Mouse (Mus musculus): ENCODE results near the gene Procr.
"Not testable (repeated sequence)": the region's sequence is repeated elsewhere in the genome, so short reads cannot be mapped to it uniquely, and the experiment has no call there.

Procr gene

DNA sequence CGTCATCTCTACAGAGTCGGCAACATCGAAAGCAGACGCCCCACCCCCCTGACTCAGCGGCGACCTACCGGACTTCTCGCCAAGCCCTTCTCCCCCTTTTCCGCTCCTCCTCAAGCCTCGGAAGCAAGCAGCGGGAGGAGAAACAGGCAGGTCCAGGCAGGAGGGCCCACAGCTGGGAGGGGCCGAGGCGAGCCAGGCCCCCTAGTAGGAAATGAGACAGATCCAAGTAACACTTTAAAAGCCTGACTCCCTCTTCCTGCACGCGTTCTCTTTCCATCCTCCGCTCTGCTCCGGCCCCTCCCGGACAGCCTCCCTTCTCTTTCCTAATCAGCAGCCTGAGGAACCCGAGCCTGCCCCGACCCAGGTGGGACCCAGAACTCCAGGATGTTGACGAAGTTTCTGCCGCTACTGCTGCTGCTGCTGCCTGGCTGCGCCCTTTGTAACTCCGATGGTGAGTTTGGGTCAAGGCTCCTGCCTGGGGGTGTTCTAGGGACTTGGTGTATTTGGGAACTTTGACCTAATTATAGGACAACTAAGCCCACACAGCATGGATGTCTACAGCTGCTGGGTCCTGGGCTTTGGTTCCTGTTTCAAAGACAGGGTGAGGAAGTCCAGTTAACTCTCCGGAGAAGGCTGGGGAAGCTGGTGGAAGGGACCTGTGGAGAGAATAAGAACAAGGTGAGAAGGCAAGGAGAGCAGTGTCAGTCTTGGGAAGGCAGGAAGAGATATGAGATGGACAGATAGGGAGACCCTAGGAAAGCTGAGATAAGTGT, at the start of gene Procr:
Gene Procr, plus strand, starts transcription at position 104 of the 773 bp plus-strand sequence.
- DNase-seq: peak; percentile 63 to 79

DNA sequence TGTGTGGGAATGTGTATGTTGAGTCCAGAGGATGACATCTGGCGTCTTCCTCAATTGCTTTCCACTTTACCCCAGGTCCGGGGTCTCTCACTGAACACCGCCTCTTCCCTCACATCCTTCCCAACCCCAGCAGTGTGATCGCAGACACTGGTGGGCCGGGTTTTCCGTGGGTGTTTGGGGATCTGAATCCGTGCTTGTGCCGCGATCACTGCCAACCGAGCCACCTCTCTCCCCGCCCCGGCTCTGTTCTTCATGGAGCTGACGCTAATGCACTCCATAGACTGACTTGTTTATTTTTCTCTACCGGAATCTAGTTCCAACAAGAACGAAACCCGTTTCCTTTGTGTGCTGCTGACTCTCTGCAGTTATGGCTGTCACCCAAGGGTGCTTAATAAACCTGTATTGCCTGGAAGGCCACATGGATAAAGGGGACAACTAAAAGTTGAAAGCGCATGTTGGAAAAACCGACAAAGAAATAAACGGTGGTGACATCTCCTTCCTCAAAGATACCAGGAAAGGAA, 49.5 kb upstream of the Procr start:
- no peak for DNase-seq

DNA sequence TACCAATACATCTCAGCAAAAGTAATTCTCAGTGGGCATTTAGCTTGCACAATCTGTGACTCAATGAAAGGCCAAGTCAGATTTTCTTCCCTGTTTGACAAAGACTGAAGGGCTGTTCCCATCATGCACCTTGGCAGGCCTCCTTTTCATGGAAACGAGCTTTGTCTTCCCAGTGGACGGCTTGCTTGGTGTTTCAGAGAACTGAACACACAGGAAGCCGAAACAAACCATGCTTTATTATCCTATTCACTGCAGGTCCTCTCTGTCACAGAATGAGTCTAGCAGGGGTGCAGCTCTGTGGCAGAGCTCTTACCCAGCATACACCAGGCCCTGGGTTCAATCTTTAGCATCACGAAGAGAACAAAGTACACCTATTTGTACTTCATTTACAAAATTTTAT, 47.3 kb upstream of the Procr start:
- no peak for DNase-seq

DNA sequence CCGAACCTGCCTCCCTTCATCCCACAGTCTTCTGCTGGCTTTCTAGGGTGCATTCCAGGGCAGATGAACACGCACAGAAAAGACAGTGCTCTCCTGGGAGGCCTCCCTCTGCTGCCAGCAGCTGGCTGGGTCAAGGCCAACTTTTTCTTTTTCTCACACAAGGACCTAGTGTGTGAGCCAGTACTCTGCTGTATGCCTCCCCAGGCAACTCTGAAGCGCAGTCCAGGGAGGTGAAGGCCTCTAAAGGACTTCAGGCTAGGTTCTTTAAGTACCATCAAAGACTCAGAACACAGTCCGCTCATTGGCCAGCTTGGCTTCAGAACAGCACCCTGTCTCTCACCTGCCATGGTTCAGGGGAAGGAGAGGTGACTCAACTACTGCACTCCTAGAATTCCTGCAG, 43.7 kb upstream of the Procr start:
- no peak for DNase-seq

DNA sequence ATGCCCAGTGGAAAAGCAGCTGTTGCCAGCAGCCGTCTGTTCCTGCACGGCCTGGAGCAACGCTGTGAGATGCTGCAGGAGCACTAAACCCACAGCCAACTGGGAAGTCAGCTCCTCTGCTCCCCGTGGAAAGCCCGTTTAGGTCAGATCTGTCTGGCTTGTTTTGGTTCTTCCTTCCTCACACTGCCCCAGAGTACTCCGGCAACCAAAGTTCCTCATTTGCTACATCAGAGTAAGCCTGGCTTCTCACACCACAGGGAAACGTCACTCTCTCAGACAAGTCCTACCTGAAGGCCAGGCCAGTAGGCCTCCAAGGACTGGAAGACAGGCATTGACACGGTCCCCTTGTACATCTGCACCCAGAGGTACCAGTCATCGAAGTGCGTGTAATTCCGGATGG, 40.4 kb upstream of the Procr start:
- DNase-seq: no peak

DNA sequence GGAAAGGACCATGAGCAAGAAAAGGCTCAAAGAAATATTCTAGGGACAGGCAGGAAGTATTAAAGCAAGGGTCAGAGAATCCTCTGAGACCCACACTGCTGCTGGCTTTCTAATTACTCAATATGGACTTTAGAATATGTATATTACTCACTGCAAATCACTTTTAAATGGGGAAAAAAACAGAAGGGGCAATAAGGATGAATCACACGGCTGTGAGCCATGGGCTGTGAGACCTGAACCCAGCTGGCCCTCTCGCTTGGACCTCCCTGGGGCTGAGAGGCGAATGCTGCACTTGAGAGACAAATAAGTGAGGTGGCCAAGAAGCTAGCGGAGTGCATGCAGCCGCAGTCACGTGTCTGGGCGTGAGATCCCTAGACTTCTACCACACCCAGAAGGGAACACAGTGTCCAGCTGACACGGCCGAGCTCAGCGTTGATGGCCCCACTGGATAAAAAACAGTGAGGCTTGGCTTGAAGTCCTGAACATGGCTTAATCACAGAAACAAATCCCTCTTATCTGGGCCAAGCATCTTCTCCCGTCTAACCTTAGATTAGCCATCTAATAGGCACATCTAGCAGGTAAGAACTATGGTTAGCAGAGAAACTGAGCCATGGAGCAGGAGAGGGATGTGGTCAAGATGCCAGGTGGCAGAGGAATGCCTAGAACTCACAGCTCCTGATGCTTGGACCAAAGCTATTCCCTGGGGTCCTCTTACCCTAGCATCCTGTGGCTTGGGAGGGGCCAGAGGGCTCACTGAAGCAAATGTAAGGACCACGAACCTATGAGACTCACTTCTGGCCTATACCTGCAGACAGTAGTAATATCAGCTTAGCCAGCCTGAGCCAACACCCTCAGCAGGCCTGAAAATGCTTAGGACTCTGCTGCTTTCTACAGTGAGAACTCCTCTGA, 33.6 kb upstream of the Procr start:
- DNase-seq: no peak

DNA sequence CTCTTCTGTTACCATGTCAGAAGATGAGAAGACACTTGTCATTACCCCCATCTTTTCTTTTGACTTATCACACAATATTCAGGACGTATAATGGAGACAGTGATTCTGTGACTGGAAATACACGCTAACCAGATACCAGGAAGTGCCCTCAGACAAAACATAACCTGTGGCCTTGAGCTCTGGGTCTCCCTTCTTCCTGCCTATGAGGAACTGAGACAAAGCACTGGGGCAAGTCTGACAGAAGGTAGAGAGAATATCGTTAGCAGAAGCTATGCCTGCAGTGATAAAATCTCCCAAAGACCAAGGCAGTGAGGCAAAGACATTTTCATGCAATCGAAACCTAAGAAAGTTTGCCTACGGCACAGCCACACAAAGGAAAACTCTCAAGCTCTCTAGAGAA, 30.3 kb upstream of the Procr start:
- no peak for DNase-seq

DNA sequence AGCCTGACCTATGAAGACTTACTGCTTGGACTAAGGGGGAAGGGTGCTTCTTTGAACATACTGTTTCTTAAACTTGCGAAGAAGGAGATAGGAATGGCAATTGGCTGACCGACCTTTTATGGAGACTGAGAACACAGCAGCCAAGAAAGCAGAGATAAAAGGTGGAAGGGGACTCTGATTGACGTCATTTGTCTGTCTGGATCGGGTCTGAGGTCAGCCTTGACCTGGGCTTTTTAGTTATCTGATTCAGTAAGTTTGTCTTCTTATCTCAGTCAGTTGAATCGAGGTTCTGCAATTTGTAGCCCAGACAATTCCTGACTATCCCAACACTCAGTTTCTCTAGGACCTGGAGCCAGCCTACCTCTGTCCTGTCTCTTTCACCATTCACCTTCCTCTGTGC, 26.9 kb upstream of the Procr start:
- DNase-seq: no peak

DNA sequence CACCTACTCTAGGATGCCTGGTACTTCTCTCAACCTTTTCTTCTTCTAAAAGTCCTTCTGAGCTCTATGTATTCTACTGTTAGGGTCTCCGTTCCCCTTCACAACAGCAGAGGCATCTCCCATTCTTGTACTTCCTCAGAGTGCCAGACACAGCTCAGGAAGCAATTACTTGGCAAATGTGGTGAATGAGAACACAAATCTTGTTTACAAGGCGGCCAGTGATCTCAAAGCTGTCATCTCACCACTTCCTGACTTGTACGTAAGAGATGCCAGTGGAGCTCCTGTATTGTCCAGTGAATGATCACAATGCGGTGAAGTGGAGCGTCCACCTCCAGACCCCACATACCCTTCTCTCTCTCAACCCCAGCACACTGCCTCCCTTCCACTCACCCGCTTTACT, 26.4 kb upstream of the Procr start:
- DNase-seq: no peak

DNA sequence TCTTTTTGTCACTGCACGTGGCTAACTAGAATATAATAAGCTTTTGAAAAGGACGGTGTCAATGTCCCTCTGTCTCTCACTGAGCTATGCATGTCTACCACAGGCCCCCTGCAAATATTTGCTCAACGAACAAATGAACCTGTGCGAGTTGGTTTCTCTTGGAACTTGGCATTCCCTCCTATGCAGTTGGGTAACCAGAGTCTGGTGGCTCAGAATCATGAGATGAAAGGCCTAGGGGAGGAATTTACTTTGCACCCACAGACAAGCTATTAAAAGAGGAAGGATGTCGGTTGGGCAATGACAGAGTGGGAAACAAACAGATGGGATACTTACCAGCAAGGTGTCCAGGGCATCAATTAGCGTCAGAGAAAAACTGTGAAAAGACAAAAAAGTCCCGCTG, 24.6 kb upstream of the Procr start:
- DNase-seq: no peak

DNA sequence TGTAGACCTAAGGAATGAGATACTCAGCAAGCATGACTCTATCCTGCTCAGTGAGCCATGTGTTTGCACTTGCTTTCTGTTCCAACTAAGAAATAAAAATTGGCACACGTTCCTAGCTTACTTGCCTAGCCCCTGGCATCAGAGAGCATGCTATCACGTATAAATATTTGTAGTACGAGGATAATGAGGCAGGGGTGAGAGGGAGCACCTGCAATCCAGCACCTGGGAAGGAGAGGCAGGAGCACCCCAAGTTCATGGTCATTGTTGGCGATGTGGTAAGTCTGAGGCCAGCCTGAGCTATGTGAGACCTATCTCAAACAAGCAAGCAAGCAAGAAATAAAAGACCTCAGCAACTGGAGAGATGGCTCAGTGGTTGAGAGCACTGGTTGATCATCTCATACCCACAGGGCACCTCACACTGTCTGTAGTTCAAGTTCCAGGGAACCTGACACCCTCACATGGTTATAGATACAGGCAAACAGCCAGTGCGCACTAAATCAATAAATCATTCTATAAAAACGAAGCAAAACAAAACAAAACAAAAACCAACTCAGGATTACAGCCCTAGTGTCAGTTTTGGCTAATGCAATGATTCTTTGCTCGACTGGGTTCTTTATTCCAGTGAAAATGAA, 23.0 kb upstream of the Procr start:
- DNase-seq: no peak

DNA sequence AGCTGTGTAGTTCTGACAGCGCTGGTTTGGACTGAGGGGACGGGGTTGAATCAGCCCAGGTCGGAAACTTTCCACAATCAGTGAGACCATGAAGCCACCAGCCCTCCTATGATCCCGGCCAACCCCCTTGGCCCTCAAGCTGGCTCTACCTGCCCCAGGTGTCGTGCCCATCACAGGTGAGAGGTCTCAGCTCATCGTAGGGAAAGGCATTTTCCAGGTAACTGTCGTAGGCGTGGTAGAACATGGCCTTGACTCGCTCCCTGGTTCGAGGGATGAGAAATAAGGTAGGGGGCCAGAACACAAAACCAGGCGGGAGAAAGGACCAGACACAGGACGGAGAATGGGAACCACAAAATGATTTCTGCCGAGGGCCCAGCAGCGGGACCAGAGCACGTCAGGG, 22.2 kb upstream of the Procr start:
- DNase-seq: no peak

DNA sequence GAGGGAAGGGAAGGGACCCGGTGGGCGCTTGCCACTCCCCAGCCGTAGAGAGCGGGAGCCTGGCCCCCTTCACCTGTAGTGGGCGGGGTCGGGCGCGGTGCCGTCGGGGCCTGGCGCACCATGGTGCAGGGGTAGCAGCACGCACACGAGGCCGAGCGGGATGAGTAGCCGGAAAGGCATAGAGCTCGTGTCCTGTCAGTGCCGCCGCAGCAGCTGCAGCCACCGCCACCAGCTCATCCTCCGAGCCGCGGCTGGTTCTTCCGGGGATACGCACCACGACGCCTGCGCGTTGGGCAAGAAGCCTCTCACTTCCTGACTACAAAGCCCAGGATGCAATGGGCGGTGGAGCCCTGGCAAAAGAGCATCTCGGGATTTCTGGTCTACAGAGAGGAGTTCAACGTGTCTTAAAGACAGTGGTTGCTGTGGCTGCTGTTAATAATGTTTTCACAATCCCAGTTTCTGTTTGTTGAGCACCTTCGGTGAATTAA, 21.7 kb upstream of the Procr start, which contains the start of gene Edem2:
Gene Edem2, minus strand, starts transcription at position 318 of the 488 bp plus-strand sequence.
- DNase-seq: peak; percentile 92 to 94

DNA sequence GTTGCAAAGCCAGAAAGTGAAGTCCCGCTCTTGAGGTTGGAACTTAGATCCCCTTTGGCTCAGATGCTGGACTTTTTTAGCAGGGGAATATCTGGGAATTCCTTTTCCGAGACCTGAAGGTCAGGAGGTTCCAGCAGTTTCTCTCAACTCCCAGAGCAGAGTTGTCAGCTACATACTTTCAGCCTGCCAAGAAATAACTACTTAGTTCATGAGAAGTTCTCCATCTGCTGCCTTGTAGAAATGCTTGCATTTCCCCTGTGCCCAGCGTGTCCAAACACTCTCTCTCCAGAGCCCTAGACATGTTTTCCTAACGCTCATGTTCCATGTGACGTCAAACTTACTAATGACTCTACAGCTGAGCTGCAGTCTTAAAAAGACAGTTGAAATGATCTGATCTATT, 15.8 kb upstream of the Procr start:
- DNase-seq: no peak

DNA sequence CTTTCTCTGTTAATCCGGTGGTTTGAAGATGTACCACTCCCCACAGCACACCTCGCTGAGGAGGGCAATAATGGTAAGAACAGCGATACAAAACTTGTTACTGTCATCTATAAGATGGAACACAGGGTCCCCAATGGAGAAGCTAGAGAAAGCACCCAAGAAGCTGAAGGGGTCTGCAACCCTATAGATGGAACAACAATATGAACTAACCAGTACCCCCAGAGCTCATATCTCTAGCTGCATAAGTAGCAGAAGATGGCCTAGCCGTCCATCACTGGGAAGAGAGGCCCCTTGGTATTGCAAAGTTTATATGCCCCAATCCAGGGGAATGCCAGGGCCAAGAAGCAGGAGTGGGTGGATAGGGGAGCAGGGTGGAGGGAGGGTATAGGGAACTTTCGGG, 15.2 kb upstream of the Procr start, which contains the start of gene Gm17581:
Gene Gm17581, minus strand, starts transcription at position 101 of the 400 bp plus-strand sequence.
- not testable (repeated sequence) for DNase-seq

DNA sequence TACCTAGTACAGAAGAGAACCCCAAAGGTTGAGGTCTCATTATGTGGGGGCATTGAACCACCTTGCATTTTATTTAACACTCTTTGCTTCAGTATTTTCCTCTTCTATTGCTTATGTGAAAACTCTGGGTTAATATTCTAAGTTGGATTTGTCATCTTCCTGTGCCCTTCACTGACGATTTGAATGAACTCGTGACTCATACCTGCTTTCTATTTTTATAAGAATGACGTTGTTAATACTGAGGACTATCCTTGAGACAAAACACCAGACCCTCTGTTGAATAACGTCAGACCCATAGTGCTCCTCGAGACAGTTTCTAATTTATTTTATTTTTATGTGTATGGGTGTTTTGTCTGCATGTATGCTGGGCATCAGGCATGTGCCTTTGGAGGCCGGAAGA, 14.0 kb upstream of the Procr start:
- DNase-seq: no peak

DNA sequence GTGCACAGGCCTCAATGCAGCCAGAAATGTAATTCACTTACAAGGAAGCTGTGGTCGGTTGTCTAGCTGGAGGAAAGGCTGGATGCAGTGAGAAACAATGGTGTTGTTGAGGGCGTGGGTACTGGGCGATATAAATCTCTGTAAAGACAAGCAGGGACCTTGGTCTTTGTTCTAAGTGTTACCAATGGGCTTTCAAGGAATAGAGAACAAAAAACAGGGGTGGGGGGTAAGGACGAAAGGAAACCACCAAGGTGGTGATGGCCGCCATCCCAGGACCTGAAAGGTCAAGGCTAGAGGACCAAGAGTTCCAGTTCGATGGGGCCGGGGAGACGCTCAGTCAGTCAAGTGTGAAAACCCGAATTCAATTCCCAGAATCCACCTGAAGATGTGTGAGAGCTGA, 13.1 kb upstream of the Procr start:
- DNase-seq: no peak

DNA sequence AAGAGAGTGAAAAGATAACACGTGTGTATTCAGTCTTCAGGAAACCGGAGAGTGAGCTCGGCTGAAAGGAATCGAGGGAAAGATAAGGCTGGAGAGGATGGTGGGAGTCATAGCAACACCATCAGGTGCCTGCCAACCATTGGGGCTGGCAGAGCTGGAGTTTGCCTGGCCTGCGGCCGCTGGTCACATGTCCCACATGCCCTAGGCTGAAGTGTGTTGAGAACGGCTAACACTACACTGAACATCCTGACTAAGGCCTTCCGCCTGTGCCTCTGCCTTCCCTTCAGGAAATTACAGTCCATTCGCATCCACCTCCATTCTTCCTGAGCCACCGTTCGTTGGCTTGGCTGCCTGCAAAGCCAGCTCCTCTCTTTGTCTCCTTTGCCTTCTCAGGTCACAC, 8.7 kb upstream of the Procr start:
- peak in 1 of 2 experiments; percentile 39 for DNase-seq

DNA sequence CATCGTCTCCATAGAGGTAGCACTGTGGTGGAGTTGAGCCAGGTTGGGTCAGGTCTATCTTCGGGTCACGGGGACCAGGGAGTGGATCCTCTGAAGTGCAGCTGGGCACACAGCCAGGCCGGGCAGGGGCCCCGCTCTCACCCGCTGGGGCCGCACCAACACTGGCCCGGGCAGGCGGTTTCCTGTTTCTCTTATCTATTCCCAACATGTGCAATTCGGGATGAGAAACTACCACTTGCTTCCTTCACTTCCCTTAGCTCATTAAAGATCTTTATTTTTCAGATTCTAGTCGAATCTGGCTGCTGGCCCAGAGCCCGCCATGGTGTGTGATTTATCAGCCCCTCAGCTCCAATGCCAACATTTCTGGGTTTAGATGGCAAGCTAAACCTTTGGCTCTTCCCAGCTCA, 8.0 kb upstream of the Procr start:
- DNase-seq: peak; percentile 70 to 78

DNA sequence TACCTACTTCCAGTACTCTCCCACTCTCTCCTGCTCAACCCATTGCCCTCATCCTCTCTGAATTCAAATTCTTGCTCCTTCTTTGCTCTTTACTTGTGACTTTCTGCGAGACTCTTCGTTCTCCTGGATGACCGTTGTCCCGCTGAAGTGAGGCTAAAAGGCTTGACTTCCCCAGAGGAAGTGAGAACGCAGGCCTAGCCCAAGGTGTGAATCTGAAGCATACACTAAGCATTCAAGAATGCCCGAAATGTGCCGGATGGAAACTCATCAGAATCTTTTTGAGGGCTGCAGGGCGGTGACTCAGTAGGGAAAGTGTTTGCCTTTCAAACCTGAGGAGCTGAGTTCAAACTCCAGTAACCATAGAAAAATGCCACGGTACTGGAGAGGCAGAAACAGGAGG, 7.6 kb upstream of the Procr start:
- DNase-seq: no peak

DNA sequence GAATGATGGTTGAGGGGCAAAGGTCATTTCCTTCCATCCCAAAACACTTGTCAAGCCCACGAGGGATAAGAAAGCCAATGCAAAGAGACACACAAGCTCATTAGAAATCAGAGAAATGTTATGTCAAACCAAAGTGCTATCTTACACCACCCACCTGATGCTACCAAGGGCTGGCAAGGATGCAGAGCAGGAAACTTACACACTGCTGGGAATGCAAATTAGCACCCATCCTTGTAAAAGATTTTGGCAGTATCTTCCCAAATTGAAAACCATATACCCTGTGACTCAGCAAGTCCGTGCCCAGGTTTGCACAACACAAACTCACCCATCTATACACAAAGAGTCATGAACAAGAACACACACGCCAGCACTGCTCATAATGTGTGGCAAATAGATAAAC, 5.4 kb upstream of the Procr start:
- DNase-seq: no peak

DNA sequence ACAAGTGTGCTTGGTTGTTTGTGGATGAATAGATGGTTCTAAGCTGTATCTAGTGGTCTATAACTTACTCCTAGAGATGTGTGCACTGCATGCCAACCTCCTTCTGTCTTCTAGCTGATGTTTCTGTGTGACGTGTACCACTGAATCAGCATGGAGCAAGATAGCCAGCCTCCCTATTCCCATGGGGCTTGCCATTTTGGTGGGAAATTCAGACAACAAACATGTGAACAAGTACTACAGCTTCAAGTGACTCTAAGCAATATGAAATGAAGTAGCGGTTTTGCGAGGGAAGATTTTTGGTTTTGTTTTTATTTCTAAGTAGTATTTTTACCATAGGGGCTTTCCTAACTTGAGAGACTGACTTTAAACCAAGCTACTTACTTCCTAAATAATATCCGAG, 1.5 kb upstream of the Procr start:
- DNase-seq: no peak

DNA sequence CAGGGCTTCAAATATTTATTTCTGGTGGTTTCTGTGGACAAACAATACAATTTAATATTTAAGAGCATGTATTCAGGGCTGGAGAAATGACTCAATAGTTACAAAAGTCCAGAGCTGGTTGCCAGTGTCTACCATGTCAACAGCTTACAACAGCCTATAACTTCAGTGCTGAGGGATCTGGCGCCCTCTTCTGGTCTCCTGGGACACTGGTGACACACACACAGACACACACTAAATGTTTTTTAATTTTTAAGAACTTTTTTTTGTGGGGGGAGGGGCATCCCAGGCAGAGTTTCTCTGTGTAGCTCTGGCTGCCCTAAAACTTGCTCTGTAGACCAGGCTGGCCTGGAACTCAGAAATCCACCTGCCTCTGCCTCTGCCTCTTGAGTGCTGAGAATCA, 4.8 kb downstream of the Procr start:
- DNase-seq: peak; percentile 64 to 79

All from kidney, postnatal 25 days (tissue).